Mouse (Mus musculus) CD8-positive naive resting alpha-beta T cell, adult 2 months (primary cell): ENCODE data around the gene Papss1.

Experiments
- DNase-seq, 2 experiments: peaks; one replicate each; pipeline ENCODE4 v3.0.0; 2022; ENCODE audit warnings: low read depth in 2 of 2, low spot score in 2 of 2

Gene Papss1

DNA sequence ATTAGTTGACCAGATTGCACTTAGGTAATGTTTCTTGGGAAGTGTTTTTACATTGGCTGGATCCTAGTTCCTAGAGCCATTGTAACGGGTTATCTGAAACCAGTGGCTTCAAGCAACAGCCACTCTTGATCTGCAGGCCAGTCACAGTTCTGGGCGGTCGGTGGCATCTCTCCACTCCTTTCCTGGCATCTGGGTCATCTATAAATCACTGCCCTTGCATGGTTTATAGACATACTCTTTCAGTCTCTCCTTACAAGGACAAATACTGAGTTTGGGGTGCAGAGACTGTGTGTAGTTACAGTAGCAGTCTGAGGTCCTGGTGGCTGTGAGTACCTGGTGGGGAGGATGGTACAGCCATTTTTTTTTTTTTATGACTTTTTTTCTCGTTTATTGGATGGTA lies 15.5 kb downstream of the Papss1 start:
- DNase-seq = no peak

DNA sequence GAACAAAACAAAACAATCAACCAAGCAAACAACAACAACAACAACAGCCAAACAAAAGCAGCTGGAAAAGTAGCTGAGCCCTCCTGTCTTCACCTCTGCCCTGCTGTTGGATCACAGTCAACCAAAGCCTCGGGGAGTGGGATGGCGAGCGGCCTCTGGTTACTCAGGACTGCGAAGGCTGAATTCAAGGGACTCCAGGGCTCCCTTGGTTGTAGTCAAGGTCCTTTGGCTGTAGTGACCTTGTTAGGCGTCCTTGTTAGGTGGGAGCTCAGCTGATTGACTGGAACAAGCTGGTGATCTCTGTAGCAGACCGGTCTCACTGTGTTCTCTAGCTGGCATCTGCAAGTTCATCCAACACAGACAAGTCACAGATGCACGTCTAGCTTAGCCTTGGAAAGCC lies 16.5 kb downstream of the Papss1 start:
- no peak for DNase-seq

DNA sequence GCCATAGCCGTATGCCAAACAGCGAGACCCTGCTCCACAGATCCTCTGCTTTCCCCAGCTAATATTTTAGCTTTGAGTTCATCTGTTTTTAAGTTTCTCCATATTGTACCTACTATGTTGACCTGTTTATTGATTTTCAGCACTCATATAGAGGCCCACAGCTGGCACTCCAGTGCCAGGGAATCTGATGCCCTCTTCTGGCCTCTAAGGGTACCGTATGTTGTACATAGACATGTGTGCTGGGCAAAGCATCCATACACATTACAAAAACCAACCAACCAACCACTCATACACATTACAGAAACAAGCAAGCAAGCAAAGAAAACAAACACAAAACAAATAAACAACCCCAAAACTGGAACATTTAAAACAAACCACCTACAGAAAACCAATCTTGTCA lies 22.2 kb downstream of the Papss1 start:
- no peak for DNase-seq

DNA sequence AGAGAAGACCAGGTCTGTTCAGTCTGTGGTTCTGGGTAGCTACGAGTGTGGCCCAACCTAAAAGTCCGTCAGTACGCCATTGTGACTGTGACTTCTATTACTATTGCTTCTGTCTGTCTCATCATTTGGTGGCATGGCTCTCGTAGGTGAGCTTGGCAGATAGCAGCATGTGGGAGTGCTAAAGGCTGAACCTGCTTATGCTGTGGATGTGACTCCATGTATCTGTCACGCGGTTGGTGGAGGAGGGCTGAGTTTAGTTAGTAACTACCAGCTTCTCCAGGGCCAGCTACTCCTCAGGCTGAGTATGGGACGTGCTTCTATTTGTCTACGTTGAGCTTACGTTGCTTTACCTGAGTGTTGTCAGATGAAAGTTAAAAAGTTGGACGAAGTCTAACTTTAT lies 23.4 kb downstream of the Papss1 start:
- no peak for DNase-seq

DNA sequence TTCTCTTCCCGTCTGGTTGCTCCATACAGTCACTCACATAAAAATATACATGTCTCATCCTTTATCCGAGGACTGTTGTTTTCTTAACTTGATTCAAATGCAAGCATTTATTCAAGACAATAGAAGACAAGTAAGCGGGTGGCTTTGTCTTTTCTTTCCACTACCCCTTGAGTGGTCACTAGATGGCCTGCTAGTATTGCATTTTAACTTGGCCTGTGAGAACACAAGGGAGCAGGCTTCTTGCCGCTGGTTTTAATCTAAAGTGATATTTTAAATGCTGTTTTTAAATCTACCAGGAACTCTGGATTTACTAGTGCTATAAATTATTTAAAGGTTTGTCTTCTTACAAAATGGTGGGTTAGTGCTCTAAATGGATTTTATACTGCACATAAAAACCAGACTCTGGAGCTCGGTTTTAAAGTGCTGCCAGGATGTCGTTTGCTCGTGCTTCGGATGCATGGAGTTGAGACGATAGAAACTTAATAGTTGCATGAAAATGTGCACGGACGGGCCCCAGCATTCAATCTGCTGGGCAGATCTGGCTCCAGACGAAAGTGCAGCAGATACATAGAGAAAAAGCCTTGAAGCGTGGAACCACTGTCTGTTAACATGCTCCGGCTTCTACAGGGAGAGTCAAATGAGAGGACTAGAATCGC lies 28.7 kb downstream of the Papss1 start:
- no peak for DNase-seq

DNA sequence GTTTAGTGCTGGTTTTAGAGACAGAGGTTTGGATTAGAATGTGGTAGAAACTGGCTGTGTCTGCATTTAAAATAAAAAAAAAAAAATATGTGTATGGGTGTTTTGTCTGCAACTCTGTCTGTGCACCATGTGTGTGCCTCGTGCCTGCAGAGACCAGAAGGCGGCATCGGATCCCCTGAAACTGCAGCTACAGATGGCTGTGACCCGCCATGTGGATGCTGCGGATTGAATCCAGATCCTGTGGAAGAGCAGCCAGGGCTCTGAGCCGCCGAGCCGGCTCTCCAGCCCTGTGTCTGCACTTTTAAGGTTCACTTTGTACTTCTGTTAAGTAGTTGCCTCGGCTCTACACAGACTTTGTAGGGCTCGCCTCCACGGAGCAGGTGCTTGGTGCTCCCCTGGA lies 29.8 kb downstream of the Papss1 start:
- DNase-seq = no peak

DNA sequence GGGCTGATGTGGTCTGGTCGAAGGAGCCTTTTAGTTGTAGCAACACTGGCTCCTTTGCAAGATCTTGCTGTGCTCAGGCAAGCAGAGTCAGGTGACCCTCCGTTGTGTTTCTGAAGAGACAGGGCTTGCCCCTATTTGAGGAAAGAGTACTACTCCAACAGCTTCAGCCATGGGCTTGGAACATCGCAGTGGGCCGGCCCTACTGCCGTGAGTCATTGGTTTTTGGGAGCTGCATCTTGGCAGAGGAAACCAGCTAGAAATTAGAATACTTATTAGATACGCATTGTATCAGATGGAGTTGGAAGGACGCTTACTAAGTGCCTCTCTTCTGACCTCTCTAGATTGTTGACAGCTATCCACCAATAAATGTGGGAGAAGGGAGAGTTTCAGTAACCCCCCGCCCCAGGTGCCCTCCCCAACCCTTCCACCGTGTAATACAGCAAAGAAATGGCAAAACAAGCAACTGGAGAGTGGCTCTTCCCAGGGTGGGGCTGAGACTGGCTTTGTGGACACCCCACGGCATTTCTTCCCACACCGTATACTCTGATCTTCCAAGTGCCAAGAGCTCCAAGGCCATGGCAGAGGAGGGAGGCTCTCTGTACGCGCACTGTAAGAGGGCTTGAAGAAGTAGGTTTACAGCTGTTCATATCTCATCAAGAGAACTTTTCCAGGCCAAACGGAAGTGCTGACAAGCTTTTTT lies 31.1 kb downstream of the Papss1 start:
- DNase-seq = no peak

DNA sequence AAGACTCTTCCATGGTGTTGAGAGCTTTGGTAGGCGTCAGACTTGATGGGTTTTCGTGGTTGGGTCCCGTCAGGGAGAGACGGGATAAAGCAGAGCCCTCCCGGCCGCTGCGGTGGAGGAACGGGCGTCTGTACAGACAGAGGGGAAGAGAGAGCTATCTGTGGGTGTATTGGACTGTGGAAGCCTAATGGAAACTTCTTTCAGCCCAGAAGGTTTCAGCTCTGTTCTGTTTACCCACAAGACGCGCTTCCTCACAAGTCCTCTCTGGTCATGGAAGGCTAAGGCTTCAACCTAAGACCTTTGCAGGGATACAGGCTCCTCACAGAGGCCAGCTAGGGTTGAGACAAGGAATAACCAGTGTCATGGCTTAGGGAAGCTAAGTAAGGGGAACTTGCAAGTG lies 36.2 kb downstream of the Papss1 start:
- DNase-seq = no peak

DNA sequence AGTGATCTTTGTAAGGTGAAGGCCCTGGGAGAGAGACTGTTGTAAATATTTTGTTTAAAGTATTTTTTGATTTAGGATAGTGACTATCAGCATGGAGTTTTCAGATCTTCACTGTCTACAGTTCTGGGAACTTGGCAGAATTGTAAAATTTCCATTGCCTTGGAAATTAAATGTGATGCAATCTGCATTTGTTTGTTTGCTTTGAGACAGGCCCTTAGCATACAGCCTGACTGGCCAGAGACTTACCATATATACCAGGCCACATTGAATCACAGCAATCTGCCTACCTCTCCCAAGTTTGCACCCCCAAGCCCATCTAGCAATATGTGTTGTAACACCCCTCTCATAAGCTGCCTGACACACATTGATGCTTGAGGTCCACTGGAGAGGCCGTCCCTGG lies 36.8 kb downstream of the Papss1 start:
- DNase-seq = no peak

DNA sequence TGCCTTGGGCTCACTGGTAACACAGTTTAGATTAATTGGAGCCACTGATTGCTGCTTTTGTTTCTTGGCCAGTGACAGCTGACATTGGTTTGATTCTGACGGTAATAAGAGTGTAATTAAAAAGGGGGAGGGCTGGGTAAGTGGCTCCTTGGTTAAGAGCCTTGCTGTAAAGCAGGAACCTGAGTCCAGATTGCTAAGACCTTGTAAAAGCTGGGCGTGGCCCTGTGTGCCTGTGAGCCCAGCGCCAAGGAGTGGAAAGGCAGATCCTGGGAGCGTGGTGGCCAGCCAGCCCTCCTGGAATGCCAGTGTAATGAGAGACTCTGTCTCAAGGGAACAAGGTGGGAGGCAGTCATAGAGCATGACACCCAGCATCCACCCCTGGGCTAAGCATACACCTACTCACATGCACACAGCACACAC lies 38.4 kb downstream of the Papss1 start:
- DNase-seq = no peak

DNA sequence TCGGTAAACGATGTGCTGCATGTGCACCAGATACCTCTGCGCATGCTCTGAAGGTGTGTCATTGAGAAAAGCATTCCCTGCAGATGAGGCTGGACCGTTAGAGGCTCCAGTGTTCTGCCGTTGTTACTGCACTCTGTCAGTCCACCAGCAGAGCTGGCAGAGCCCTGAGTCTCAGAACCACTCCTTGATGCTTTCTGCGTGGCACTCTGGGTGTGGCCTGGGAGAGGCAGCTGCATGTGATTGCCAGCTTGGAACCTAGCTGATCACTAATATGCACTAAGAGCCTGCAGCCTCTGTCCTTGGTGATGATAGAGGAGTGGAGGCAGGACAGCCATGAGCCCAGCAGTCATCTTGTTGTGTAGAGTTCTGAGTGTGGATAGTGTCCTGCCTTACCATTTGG lies 43.5 kb downstream of the Papss1 start:
- no peak for DNase-seq

DNA sequence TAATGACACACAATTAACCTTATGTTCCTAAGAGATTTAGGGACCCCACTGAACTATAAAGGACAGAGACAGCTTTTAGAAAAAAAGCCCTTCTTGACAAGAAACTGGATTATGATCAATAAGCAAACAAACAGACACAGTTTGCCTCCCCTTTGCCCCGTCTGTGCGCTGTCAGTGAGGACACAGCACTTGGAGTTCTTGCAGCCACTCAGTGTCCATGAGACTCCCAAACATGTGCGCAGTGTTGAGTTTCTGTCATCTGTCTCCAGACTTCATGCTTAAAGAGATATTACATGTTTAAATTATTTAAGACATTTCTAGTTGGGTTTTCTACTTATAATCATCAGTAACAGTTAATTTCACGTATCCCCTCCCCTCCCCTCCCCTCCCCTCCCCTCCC lies 45.1 kb downstream of the Papss1 start:
- DNase-seq = no peak

DNA sequence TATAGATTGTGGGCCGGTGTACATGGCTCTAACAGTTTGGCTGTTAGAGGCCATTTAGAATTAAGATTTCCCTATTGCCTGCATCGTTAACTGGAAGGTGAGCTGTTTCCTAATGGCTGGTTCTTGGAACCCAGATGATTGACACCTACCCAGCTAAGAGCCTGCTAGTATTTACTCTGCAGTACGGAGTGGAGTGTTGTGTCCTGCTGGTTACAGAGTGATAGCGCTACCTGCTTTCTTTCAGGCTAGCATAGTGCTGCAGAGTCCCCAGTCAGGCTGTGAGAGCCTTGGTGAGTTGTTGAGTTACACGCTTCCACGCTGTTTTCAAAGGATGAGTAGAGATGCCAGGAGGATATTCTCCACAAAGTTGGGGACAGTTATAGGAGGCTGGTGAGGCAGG lies 46.0 kb downstream of the Papss1 start:
- DNase-seq = no peak

DNA sequence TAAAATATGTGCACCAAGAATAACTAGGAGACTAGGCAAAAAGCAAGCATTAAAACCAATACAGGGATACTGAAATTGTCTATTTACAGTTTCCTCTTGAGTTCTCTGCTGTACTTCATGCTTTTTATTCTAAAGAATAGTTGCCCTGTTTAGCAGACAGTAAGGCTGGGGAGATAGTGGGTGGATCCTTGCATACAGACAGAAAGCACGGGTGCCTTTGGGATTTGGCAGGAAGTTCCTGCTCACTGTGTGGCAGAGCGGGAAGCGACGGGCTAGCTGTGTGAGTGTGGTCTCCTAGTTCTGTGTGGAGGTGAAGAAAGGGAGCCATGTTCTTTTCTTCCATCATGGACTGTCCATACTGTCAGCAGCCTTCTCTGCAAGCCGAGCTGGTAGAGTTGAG lies 48.3 kb downstream of the Papss1 start:
- DNase-seq = no peak

DNA sequence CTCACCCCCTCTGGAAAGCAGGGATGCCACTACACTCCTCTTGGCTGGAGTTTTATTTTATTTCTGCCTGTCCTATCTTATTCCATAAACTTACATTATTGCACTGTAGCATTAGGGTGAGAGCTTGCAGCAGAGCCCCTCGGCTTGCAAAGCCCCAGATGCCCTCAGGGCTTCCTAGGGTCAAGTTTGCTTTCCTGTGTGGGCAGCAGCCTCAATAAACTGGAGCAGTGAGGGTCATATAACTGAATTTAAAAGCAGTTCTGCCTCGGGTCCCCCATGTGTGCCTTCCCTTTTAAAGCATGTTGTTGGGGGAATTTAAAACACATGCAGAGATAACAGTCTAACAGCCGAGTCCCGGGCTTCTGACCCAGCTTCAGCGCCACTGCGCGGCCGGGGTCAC lies 49.5 kb downstream of the Papss1 start:
- no peak for DNase-seq

DNA sequence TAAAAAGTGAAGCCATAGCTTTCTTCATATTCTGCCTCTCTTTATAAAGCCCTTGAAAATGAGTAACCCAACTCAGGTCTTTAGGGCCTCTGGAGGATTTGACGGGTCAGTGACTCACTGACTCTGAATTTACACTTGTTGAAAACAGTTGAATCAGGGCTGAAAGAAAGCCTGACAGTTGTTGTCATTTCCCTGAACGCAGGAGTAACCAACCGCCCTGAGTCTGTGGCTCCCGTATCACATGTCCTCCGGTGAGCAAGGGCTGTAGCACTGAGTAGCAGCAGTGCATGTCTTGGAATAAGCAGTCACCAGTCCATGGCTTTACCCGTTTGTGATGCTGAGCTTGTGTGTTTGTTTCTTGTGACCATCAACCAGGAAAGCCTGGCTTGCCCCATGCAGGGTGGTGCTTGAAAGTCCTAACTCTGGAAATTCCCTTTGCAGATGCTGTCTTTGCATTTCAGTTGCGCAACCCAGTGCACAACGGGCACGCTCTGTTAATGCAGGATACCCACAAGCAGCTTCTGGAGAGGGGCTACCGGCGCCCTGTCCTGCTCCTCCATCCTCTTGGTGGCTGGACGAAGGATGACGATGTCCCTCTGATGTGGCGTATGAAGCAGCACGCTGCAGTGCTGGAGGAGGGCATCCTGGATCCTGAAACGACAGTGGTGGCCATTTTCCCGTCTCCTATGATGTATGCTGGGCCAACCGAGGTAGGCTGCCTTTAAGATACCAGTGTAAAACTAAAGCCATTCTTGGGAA lies 54.2 kb downstream of the Papss1 start:
- DNase-seq = no peak

DNA sequence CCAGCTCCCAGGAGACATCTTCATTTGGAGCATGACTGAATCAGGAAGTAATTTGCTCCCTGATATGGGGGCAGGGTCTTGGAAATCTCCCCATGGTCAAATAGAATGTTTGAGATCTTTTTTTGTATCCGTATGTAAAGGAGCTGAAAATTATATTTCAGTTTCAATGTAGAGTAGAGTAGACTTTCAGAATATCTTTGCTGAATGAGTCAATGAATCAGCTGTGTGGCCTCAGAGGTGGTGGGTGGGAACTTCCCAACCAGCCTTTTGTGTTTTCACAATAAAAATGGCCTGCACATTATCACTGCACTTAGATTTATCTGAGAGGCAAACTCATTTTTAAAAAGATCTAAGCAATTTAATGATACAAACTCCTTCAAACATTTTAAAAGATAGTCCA lies 58.6 kb downstream of the Papss1 start:
- DNase-seq = no peak

DNA sequence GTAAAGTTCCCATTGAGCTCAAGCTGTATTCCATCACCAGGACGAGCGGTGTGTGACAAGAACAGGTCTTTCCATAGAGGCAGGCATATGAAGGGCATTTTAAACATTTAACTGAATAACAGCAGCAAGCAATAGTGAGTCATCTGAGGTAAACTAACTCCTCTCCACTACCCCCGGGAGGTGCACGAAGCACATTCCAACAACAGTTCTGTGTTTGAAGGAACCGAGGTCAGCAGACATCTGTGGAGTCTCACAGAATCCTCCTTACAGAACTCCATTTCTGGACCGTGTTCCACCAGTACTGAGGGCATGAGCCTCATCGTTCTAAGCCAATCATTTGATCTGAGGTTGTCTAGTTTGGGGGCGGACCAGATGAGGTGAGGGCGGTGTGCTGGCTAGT lies 59.5 kb downstream of the Papss1 start:
- no peak for DNase-seq

DNA sequence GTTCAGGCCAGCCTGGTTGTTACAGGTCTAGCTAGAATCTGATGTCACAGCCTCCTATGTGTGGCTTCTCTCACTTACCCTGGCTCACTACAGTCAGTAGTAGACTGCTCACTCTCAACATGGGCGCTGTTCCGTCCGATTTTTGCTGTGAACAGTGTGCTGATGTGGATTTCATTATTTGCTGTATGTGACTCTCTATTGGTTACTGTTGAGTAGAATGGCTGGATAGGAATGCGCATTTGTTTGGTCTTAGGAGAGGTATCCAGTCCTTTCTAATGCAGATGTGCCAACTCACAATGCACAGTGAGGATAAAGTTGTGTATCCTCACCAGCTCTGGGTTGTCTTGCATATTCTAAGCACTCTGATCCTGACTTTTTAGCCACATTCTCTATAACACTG lies 62.9 kb downstream of the Papss1 start:
- no peak for DNase-seq

DNA sequence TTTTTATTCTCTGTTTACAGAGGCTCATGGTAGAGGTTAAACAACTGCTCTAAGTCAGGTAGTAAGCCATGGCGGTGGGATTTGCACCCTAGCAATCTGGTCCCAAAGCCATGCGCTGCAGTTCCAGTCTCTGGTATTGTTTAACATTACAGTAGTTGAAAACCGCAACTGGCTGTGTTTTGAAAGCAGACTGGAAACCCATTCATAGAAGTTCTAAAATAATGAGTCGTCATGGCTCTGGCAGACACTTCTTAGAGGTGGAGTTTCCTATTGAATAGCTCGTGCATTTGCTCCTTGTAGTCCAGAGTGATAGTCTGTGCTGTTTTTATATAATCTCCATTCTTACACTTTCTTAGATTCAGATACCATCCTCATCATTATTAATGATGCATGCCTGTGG lies 63.7 kb downstream of the Papss1 start:
- no peak for DNase-seq

DNA sequence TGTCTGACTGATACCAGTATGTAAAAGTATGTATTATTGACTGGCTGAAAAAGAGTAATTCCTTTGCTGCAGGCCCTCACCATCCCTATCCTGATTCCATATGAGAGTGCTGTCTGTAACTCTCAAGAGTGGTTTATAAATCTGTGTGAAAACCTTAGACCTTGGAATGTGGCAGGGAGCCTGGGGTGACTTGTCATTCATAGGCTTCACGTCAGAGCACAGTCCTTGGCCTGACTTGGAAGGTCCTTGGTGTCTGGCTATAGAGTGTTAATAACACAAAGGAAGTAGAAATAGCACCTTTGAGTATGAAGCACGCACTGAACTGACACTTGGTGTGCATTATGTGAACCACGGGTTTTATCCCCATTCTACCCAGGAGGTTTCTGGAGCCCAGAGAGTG lies 64.4 kb downstream of the Papss1 start:
- no peak for DNase-seq
